Mouse (Mus musculus) CH12.LX (cell line): ENCODE measurements around the gene Gm4869. TPM values are rescaled to one million over a fixed set of nuclear protein-coding genes. Genes with fewer than 3 reads are reported as not detected.

Experiments
- DNase-seq: peaks from one replicate; pipeline ENCODE4 v3.0.0-alpha.2; 2013; ENCODE audit errors: extremely low read depth
- H3K27ac ChIP-seq: 2 replicates; pipeline ENCODE4 v1.5.1; 2012; ENCODE audit warnings: low read depth, mild to moderate bottlenecking, control low read depth, moderate library complexity; ENCODE audit not compliant: insufficient read depth
- H3K27me3 ChIP-seq: replicated peaks from 2 replicates; pipeline ENCODE3; 2012; ENCODE audit warnings: inconsistent platforms
- H3K36me3 ChIP-seq, 2 experiments: replicated peaks in 1 of 2; 2 replicates each; pipeline versions ENCODE3 to v1.6.1; 2012; ENCODE audit warnings: inconsistent platforms in 1 of 2, low read length in 1 of 2, mild to moderate bottlenecking in 1 of 2, mixed read lengths in 1 of 2, moderate library complexity in 1 of 2; ENCODE audit not compliant: control insufficient read depth in 1 of 2, insufficient read depth in 1 of 2
- H3K4me1 ChIP-seq, 2 experiments: 2 replicates each; pipeline ENCODE4 v1.6.1; 2012; ENCODE audit warnings: inconsistent platforms in 1 of 2, moderate library complexity in 1 of 2; ENCODE audit not compliant: insufficient read depth in 2 of 2, control insufficient read depth in 1 of 2
- H3K4me2 ChIP-seq: 2 replicates; pipeline ENCODE4 v1.6.1; 2012; ENCODE audit warnings: low read depth, mild to moderate bottlenecking, control low read depth; ENCODE audit not compliant: poor library complexity, insufficient read depth, severe bottlenecking
- H3K4me3 ChIP-seq, 3 experiments: fragments of 150-350 bp in 1 of 3; sonication (generic) in 1 of 3; replicated peaks in 1 of 3; 2 replicates each; pipeline versions ENCODE3 to v1.5.1; 2011 to 2012; ENCODE audit warnings: low read depth in 2 of 3, low read length in 2 of 3, mild to moderate bottlenecking in 2 of 3, moderate library complexity in 2 of 3, control low read depth in 1 of 3, improper control_type of control experiment in 1 of 3, inconsistent platforms in 1 of 3, mixed read lengths in 1 of 3; ENCODE audit not compliant: poor library complexity in 1 of 3
- H3K79me2 ChIP-seq: replicated peaks from 2 replicates; pipeline ENCODE4 v1.6.1; 2012; ENCODE audit warnings: mild to moderate bottlenecking, moderate library complexity; ENCODE audit not compliant: control insufficient read depth, poor library complexity, insufficient read depth, severe bottlenecking; ENCODE audit errors: extremely low read depth
- H3K9ac ChIP-seq: 2 replicates; pipeline ENCODE4 v1.6.1; 2012; ENCODE audit warnings: low read depth, mild to moderate bottlenecking, control low read depth, moderate library complexity; ENCODE audit not compliant: insufficient read depth
- H3K9me3 ChIP-seq: replicated peaks from 2 replicates; pipeline ENCODE3; 2012; ENCODE audit warnings: low read length, inconsistent platforms, mixed read lengths
- BHLHE40 ChIP-seq: IDR thresholded peaks from 2 replicates; pipeline ENCODE4 v1.6.1; 2011; ENCODE audit warnings: mild to moderate bottlenecking, low read depth, low read length, improper control_type of control experiment
- CHD1 ChIP-seq: IDR thresholded peaks from 2 replicates; pipeline ENCODE4 v1.6.1; 2012; ENCODE audit warnings: low read depth, low read length, improper control_type of control experiment, inconsistent platforms
- CTCF ChIP-seq, 2 experiments: IDR thresholded peaks in 1 of 2; conservative IDR thresholded peaks in 1 of 2; 2 replicates each; pipeline ENCODE4 v1.5.1; 2011 to 2012; ENCODE audit warnings: low read depth in 2 of 2, low read length in 2 of 2, improper control_type of control experiment in 1 of 2, inconsistent platforms in 1 of 2, mild to moderate bottlenecking in 1 of 2, moderate library complexity in 1 of 2
- E2F4 ChIP-seq: IDR thresholded peaks from 2 replicates; pipeline ENCODE4 v1.6.1; 2011; ENCODE audit warnings: low read depth, low read length, improper control_type of control experiment; ENCODE audit not compliant: insufficient replicate concordance
- HCFC1 ChIP-seq: IDR thresholded peaks from 2 replicates; pipeline ENCODE4 v1.6.1; 2012; ENCODE audit warnings: low read depth, mild to moderate bottlenecking, inconsistent platforms, low read length, improper control_type of control experiment
- IRF4 ChIP-seq: IDR thresholded peaks from 2 replicates; pipeline ENCODE4 v1.6.1; 2014; ENCODE audit warnings: low read depth, mild to moderate bottlenecking, inconsistent platforms, low read length, improper control_type of control experiment
- MAX ChIP-seq: IDR thresholded peaks from 2 replicates; pipeline ENCODE4 v1.6.1; 2011; ENCODE audit warnings: low read length, improper control_type of control experiment
- PAX5 ChIP-seq: IDR thresholded peaks from 2 replicates; pipeline ENCODE4 v1.6.1; 2012; ENCODE audit warnings: low read length, inconsistent platforms, mixed read lengths
- SMC3 ChIP-seq: IDR thresholded peaks from 2 replicates; pipeline ENCODE4 v1.6.1; 2011; ENCODE audit warnings: low read depth, low read length, improper control_type of control experiment
- TBP ChIP-seq: conservative IDR thresholded peaks from 2 replicates; pipeline ENCODE4 v1.6.1; 2011; ENCODE audit warnings: low read depth, low read length, improper control_type of control experiment
- TCF12 ChIP-seq: IDR thresholded peaks from 2 replicates; pipeline ENCODE4 v1.6.1; 2014; ENCODE audit warnings: low read depth, mild to moderate bottlenecking, inconsistent platforms, low read length, improper control_type of control experiment
- UBTF ChIP-seq: IDR thresholded peaks from 2 replicates; pipeline ENCODE4 v1.6.1; 2012; ENCODE audit warnings: low read depth, mild to moderate bottlenecking, inconsistent platforms, low read length, improper control_type of control experiment, moderate library complexity
- USF2 ChIP-seq: conservative IDR thresholded peaks from 2 replicates; pipeline ENCODE4 v1.6.1; 2011; ENCODE audit warnings: low read depth, low read length, improper control_type of control experiment
- ZC3H11A ChIP-seq: IDR thresholded peaks from 2 replicates; pipeline ENCODE4 v1.6.1; 2012; ENCODE audit warnings: low read depth, mild to moderate bottlenecking, inconsistent platforms, low read length, improper control_type of control experiment
- ZMIZ1 ChIP-seq: IDR thresholded peaks from 2 replicates; pipeline ENCODE4 v1.6.1; 2012; ENCODE audit warnings: low read depth, mild to moderate bottlenecking, inconsistent platforms, low read length, improper control_type of control experiment
- dilution Hi-C: fragments of 300-500 bp; cut with MboI; formaldehyde crosslinking; loops from 2 replicates; pipeline ENCODE4 v1.14.3; 2020; ENCODE audit warnings: low sequenced_read_pairs; ENCODE audit not compliant: extremely low pct_unique_long_range_greater_than_20kb, extremely low pct_ligation_motif_present
- in situ Hi-C: fragments of 300-500 bp; cut with MboI; formaldehyde crosslinking; loops from 3 replicates; pipeline ENCODE4 v1.14.3; 2019; ENCODE audit warnings: low sequenced_read_pairs, low pct_ligation_motif_present, low pct_unique_long_range_greater_than_20kb, mixed read lengths
- polyA plus RNA-seq: library from polyadenylated mRNA; unstranded; fragments of >175 nt; gene quantifications from 2 replicates; pipeline ENCODE4 v1.2.1, GENCODE M21; 2012; ENCODE audit warnings: low read depth; ENCODE audit not compliant: insufficient read length
- total RNA-seq, 2 experiments: library from RNA; depleted of rRNA; stranded (reverse); fragments of 300-350 nt in 1 of 2; fragments of >200 nt in 1 of 2; gene quantifications; 2 replicates each; pipeline ENCODE4 v1.2.3; 2012 to 2014

Gene Gm4869
- total and polyA plus RNA-seq, 3 experiments: not detected

GRCm38 (mm10) chr5:140481458-140481857, 36.0 kb downstream of the Gm4869 start:
- dilution Hi-C loops: no loop called here

GRCm38 (mm10) chr5:140491142-140491541, 45.7 kb downstream of the Gm4869 start:
- Histone ChIP-seq H3K36me3 (no peaks in the 10 kb centered on the region), H3K4me3 (no peak overlapping the region), H3K4me2 (no peak overlapping the region), H3K27ac (no peak overlapping the region), H3K79me2 (no peaks in the 10 kb centered on the region), H3K9me3 (no peaks in the 10 kb centered on the region), H3K9ac (no peak overlapping the region), H3K27me3 (peaks cover 4% of the 10 kb centered on the region), H3K4me1 (no peaks in the 10 kb centered on the region)
- dilution Hi-C loops: no loop called here
- in situ Hi-C loops: no loop called here
- no peak for DNase-seq
- TF ChIP-seq TCF12 (no peak), ZC3H11A (no peak), IRF4 (no peak), MAX (no peak), SMC3 (no peak), TBP (no peak), PAX5 (no peak), CHD1 (no peak), HCFC1 (no peak), E2F4 (no peak), ZMIZ1 (no peak), CTCF (conservative IDR thresholded peaks at IDR 0.05 in 1 of 2, IDR thresholded peaks at IDR 0.05 in 1 of 2; ENCODE audit: low read depth in 2 of 2, low read length in 2 of 2) (no peak)

More at GRCm38 (mm10) chr5:140481458-140481857, 36.0 kb downstream of the Gm4869 start:
- Histone ChIP-seq H3K4me2 (no peak overlapping the region), H3K9ac (no peak overlapping the region), H3K27me3 (no peaks in the 10 kb centered on the region), H3K4me3 (no peak overlapping the region), H3K9me3 (peaks cover 3% of the 10 kb centered on the region), H3K36me3 (peaks cover 0 to 8% of the 10 kb centered on the region in 2 experiments), H3K4me1 (no peaks in the 10 kb centered on the region), H3K79me2 (no peaks in the 10 kb centered on the region), H3K27ac (no peak overlapping the region)
- DNase-seq: no peak
- TF ChIP-seq UBTF: no peak
- TF ChIP-seq USF2: no peak
- TF ChIP-seq BHLHE40: no peak
- no peak for TF ChIP-seq E2F4
- TF ChIP-seq HCFC1: no peak
- TF ChIP-seq CHD1: no peak
- TF ChIP-seq ZMIZ1: no peak
- in situ Hi-C loops: no loop called here
